Mouse (Mus musculus) mouse trophoblast stem cell (cell line): ENCODE measurements around the gene Slc18b1.

Source experiments
- in situ Hi-C, 2 experiments: fragments of 300-500 bp; cut with MseI, MboI; formaldehyde crosslinking; loops; 2 replicates in 1 of 2; 3 replicates in 1 of 2; pipeline ENCODE4 v1.15.1; 2025

Gene Slc18b1

DNA sequence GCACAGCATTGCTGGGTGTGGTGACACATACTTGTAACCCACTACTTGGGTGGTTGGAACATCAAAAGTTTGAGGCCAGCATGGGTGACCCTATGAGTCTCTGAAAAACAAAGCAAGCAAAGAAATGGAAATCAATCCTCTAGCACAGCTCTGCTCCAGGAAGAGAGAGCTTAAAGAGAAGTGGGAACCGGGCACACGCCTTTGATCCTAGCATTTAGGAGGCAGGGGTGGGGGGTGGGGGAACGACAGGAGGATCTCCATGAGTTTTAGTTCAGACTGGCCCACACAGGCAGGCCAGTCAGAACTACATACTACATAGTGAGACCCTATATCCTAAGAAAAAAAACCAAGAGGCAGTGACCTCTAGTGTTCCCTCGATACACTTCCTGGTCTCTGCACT lies 9.4 kb downstream of the Slc18b1 start:
- in situ Hi-C loops, result no loop called here

GRCm38 (mm10) chr10:23811635-23812437 lies 15.1 kb downstream of the Slc18b1 start:
- in situ Hi-C loops, result loop anchor here (10.0 kb wide), 1 partner anchor 273 kb away; no protein-coding TSS in a partner anchor

DNA sequence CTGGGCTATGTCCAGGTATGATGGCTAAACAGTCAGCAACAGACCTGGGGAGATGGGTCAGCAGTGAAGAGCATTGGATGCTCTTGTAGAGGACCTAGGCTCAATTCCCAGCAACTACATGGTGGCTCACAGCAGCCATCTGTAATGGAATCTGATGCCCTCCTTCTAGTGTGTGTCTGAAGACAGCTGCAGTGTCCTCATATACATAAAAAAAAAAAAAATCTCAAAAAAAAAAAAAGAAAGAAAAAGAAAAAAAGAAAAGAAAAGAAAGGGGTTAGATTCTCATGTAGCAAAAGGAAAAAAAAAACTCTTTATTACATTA lies 15.6 kb downstream of the Slc18b1 start:
- in situ Hi-C loops, result loop anchor here (10.0 kb wide), 1 partner anchor 272 kb away; no protein-coding TSS in a partner anchor

- in situ Hi-C loops, result loop anchor here (10.0 kb wide), 1 partner anchor 272 kb away; no protein-coding TSS in a partner anchor
Observed at GRCm38 (mm10) chr10:23812852-23813766, 16.3 kb downstream of the Slc18b1 start.

DNA sequence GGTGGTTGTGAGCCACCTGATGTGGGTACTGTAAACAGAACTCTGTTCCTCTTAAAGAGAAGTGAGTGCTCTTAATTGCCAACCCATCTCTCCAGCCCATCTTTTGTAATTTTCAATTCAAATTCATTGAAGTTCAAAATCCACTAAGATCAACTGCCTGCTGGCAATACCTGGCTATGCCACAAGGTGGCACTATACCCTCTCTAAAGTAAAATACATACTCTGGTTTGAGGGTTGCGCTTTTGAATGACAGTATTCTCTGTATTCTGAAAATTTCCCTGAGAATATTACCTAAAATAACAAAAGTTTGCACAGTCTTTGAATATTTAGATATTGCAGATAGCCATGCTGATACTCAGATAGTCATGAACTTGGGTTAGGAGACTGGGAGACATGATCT lies 18.4 kb downstream of the Slc18b1 start:
- in situ Hi-C loops, result loop anchor here (10.0 kb wide), 1 partner anchor 270 kb away; no protein-coding TSS in a partner anchor

GRCm38 (mm10) chr10:23816241-23816640 lies 19.5 kb downstream of the Slc18b1 start:
- in situ Hi-C loops, result loop anchor here (10.0 kb wide), 1 partner anchor 269 kb away; no protein-coding TSS in a partner anchor

DNA sequence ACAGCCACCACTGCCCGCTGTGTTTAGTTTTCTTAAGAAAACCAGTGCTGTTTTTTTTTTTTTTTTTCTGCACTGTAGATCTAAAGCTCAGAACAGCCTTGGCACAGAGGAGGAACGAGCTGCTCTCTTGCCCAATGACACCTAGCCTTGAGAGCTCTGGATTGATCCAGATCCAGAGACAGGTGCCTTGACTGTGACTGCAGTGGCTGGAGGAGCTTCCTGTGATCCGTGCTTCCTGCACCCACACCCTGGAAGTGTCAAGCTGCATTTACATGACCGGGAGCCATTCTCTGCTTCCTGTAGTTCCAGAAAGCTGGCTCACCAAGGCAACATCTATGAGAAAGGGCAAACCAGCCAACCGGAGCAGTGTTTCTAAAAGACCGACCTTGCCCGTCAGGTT lies 29.7 kb downstream of the Slc18b1 start:
- in situ Hi-C loops, result no loop called here

- in situ Hi-C loops, result no loop called here
Observed at GRCm38 (mm10) chr10:23836003-23836964, 39.5 kb downstream of the Slc18b1 start.

GRCm38 (mm10) chr10:23837115-23837514 lies 40.3 kb downstream of the Slc18b1 start:
- in situ Hi-C loops, result no loop called here

DNA sequence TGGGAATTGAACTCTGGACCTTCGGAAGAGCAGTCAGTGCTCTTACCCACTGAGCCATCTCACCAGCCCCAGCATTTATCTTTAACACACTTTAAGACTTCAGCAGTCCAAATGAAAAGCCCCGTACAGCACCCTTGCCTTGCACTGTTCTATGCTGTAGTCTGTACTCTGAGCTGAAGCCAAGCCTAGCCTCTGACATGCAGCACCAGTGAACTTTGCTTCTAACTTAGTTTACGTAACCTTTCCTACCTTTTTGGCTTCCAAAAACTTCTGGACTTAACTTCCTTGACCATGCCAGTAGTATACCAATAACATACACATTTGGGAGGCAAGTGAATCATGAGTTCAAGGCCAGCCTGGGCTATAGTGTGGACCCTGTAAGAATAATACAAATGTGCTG lies 42.1 kb downstream of the Slc18b1 start:
- in situ Hi-C loops, result no loop called here

GRCm38 (mm10) chr10:23839368-23839767 lies 42.6 kb downstream of the Slc18b1 start:
- in situ Hi-C loops, result no loop called here

- in situ Hi-C loops, result no loop called here
Observed at GRCm38 (mm10) chr10:23840496-23840895, 43.7 kb downstream of the Slc18b1 start.

- in situ Hi-C loops, result no loop called here
Observed at GRCm38 (mm10) chr10:23851228-23851912, 54.6 kb downstream of the Slc18b1 start, which contains the start of gene Vnn3. Gene Vnn3 (plus strand): TSS chr10:23851462.

- in situ Hi-C loops, result no loop called here
Observed at GRCm38 (mm10) chr10:23852096-23852495, 55.3 kb downstream of the Slc18b1 start.

DNA sequence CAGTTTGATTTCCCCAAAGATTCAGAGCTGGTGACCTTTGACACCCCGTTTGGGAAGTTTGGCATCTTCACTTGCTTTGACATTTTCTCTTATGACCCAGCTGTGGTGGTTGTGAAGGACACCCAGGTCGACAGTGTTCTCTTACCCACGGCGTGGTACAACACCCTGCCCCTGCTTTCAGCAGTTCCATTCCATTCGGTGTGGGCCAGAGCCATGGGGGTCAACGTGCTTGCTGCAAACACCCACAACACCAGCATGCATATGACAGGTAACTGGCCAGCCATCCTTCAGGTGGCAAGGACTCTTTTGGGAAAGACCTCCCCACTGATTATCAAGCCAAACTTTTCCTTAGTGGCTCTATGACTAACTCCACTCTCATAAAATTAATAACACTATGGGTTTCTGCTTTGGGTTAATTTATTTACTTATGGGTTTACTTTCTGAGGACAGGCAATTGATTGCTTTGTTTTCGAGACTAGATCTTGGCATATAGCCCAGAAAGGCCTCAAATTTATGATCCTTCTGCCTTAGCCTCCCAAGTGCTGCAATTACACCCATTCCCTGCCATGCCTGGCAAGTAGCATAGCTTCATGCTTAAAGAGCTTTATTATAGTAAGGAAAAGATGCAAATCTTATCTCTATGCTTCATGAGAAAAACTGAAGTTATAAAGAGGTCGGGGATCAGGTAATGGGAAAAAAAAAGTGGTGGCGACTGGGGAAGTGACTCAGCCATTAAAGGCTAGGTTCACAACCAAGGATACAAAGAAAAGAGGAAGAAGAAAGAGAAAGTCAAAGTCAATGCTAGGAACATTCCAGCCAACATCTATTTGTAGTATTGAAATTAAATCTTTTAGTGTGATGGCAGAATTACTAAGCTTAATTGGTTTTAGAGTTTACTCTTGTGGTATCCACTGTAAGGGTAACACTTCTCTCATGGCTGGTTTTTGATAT lies 67.9 kb downstream of the Slc18b1 start:
- in situ Hi-C loops, result no loop called here
